Mouse (Mus musculus) embryo, embryonic 10.5 days (tissue): ENCODE data around the gene Gm8165.
"Not testable (repeated sequence)": the region's sequence is repeated elsewhere in the genome, so short reads cannot be mapped to it uniquely, and the experiment has no call there.

Source experiments
- DNase-seq: peaks from one replicate; pipeline ENCODE4 v3.0.0-alpha.2; 2015; ENCODE audit warnings: low spot score

Gene Gm8165

GRCm38 (mm10) chr14:43677099-43677498 lies at the start of gene Gm8165:
TSS of gene Gm8165 (minus strand) at chr14:43677199.
- DNase-seq: not testable (repeated sequence)

GRCm38 (mm10) chr14:43697621-43698020 lies 20.6 kb upstream of the Gm8165 start, which contains the start of gene Gm7324:
TSS of gene Gm7324 (plus strand) at chr14:43697828.
- not testable (repeated sequence) for DNase-seq
